Mouse (Mus musculus): ENCODE measurements around the gene Wdr73. TPM values are rescaled to one million over a fixed set of nuclear protein-coding genes. Genes with fewer than 3 reads are reported as not detected.
A peak's percentile ranks its signal among the peaks of the same experiment; 100 is the strongest.

The Wdr73 gene
- total and polyA plus RNA-seq, 3 experiments, result 57.8 to 67.0 TPM; not detected in 1

GRCm38 (mm10) chr7:80864831-80865230 lies 36.2 kb downstream of the Wdr73 start (continued):
- no peak for TF ChIP-seq CHD1 (IDR thresholded peaks at IDR 0.05; ENCODE audit: low read depth, low read length)
- TF ChIP-seq POLR2AphosphoS5 (IDR thresholded peaks at IDR 0.05; ENCODE audit: borderline replicate concordance, low read depth, low read length), result no peak
- TF ChIP-seq MAX (IDR thresholded peaks at IDR 0.05; ENCODE audit: low read length), result no peak
- peak in 1 of 2 experiments; percentile 56; a peak in 1 of 4 replicates for TF ChIP-seq POLR2A (IDR thresholded peaks at IDR 0.05; ENCODE audit: control insufficient read depth in 1 of 2, insufficient read depth in 1 of 2, low read depth in 1 of 2, low read length in 2 of 2, poor library complexity in 1 of 2)
- TF ChIP-seq MAZ (IDR thresholded peaks at IDR 0.05; ENCODE audit: low read depth, low read length), result peak; percentile 27; the same call in 1 of the 2 replicates
- no peak for TF ChIP-seq BHLHE40 (IDR thresholded peaks at IDR 0.05; ENCODE audit: borderline replicate concordance, low read depth, low read length)
- no peak for TF ChIP-seq TAL1 (IDR thresholded peaks at IDR 0.05; ENCODE audit: low read length)
- no peak for TF ChIP-seq USF2 (IDR thresholded peaks at IDR 0.05; ENCODE audit: borderline replicate concordance in 1 of 2, insufficient read depth in 1 of 2, low read depth in 1 of 2, low read length in 2 of 2)
- 0 out of 2 replicates have a peak, but pooled peaks have one; percentile 41 for TF ChIP-seq MYC (IDR thresholded peaks at IDR 0.05; ENCODE audit: low read depth, low read length)
- TF ChIP-seq TCF12 (IDR thresholded peaks at IDR 0.05; ENCODE audit: low read depth, low read length), result no peak
- no peak for TF ChIP-seq SMC3 (IDR thresholded peaks at IDR 0.05; ENCODE audit: low read depth, low read length)
- TF ChIP-seq MXI1 (IDR thresholded peaks at IDR 0.05; ENCODE audit: low read depth, low read length), result 0 out of 2 replicates have a peak, but pooled peaks have one; percentile 32
- peak; percentile 39 to 46; a peak in 1 of 4 replicates for TF ChIP-seq EP300 (IDR thresholded peaks at IDR 0.05; ENCODE audit: low read depth in 1 of 2, low read length in 2 of 2)
- no peak; the same call in 1 of the 2 replicates for TF ChIP-seq TBP (IDR thresholded peaks at IDR 0.05; ENCODE audit: low read depth, low read length)
- TF ChIP-seq SIN3A (IDR thresholded peaks at IDR 0.05; ENCODE audit: low read length), result peak; percentile 33; the same call in 1 of the 2 replicates
- no peak for TF ChIP-seq GABPA (IDR thresholded peaks at IDR 0.05; ENCODE audit: low read depth, low read length)

GRCm38 (mm10) chr7:80864151-80864550 lies 36.9 kb downstream of the Wdr73 start:
- H3K36me3 ChIP-seq (ENCODE audit: control insufficient read depth in 1 of 2, insufficient read depth in 2 of 2, low read length in 2 of 2), result peaks cover 0 to 28% of the 10 kb centered on the region in 2 experiments; a peak in 2 of 4 replicates
- DNase-seq (ENCODE audit: low read depth, low spot score), result no peak
- TF ChIP-seq TAL1 (IDR thresholded peaks at IDR 0.05; ENCODE audit: low read length) (no peak), CHD2 (IDR thresholded peaks at IDR 0.05; ENCODE audit: low read length) (no peak), KAT2A (conservative IDR thresholded peaks at IDR 0.05; ENCODE audit: low read depth, low read length) (no peak), MEF2A (IDR thresholded peaks at IDR 0.05; ENCODE audit: extremely low read depth, insufficient replicate concordance, low read depth, low read length, poor library complexity, severe bottlenecking) (no peak)
- no peak overlapping the region for H3K27ac ChIP-seq (ENCODE audit: control insufficient read depth, low read depth, low read length)
- peaks cover 17 to 30% of the 10 kb centered on the region in 2 experiments for H3K4me1 ChIP-seq (ENCODE audit: control insufficient read depth in 1 of 2, insufficient read depth in 2 of 2, low read length in 2 of 2)
- H3K79me2 ChIP-seq (ENCODE audit: control insufficient read depth, insufficient read depth, low read length, poor library complexity), result no peaks in the 10 kb centered on the region
- H3K27me3 ChIP-seq (ENCODE audit: control insufficient read depth in 1 of 2, insufficient read depth in 2 of 2, low read length in 2 of 2), result no peaks in the 10 kb centered on the region
- no peak overlapping the region for H3K9ac ChIP-seq (ENCODE audit: control insufficient read depth, low read depth, low read length, poor library complexity, severe bottlenecking)
- H3K9me3 ChIP-seq (replicated peaks; ENCODE audit: insufficient read depth, low read length), result no peaks in the 10 kb centered on the region
- H3K4me3 ChIP-seq (ENCODE audit: control insufficient read depth in 1 of 2, insufficient read depth in 1 of 2, low read depth in 2 of 2, low read length in 2 of 2), result no peak overlapping the region
